Mouse (Mus musculus): ENCODE results near the gene Atf7ip. TPM values are rescaled to one million over a fixed set of nuclear protein-coding genes. Genes with fewer than 3 reads are reported as not detected.

Gene Atf7ip
- polyA plus RNA-seq, 1 experiment from 2014 or later: 66.6 TPM

DNA sequence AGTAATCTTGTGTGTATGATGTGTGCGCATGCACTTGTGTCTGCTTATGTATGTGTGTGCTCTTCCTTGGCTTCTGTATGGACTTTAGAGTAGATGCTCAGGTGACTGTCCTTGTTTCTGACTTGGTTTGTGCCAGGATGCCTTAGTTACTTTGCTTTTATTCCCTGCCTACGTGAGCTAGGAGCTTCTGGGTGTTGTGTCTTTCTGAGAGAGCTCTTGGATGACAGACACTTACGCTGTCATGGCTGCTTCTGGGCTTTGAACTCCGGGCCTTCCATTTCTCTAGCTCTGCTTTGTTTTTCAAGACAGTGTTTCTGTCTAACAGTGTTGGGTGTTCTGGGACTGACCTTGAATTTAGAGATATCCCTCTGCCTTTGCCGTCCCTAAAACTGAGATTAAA, 16.7 kb downstream of the Atf7ip start:
- peaks cover 2% of the 10 kb centered on the region; the same call in 1 of the 2 replicates for H3K9me3 ChIP-seq (ENCODE audit: control insufficient read depth, low read length)
- peaks cover 4% of the 10 kb centered on the region for H3K36me3 ChIP-seq (ENCODE audit: control insufficient read depth, insufficient read depth, low read length)
- ATAC-seq (replicated peaks; ENCODE audit: low FRiP score): no peak

DNA sequence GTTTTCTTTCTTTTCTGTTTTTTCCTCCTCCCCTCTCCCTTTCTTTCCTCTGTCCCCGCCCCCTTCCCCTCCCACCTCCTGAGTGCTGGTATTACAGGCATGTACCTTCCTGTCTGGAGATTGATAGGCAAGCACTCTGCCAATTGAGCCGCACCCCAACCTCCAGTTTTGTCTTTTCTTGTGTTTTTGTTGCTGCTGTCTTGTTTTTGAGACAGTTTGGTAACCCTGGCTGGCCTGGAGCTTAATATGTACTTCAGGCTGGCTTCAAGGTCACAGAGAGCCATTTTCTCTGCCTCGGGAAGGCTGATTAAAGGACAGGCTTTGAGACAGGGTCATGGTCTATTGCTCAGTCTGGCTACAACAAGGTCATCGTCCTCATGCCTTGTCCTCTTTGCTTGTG, 18.8 kb downstream of the Atf7ip start:
- Histone ChIP-seq H3K27ac (ENCODE audit: low read depth, low read length) (no peak overlapping the region), H3K4me3 (ENCODE audit: low read depth, low read length) (no peak overlapping the region), H3K4me1 (replicated peaks; ENCODE audit: control insufficient read depth, insufficient read depth, low read length) (no peaks in the 10 kb centered on the region), H3K36me3 (ENCODE audit: control insufficient read depth, insufficient read depth, low read length) (peaks cover 4% of the 10 kb centered on the region), H3K27me3 (ENCODE audit: control insufficient read depth, insufficient read depth, low read length) (no peaks in the 10 kb centered on the region), H3K9me3 (ENCODE audit: control insufficient read depth, low read length) (peaks cover 2% of the 10 kb centered on the region; the same call in 1 of the 2 replicates), H3K9ac (ENCODE audit: low read length) (no peak overlapping the region), H3K4me2 (ENCODE audit: low read depth, low read length, severe bottlenecking) (no peak overlapping the region)
- 89% methylated on average over 4 of the region's 4 CpGs for WGBS
- ATAC-seq (replicated peaks; ENCODE audit: low FRiP score): no peak
- no peak for DNase-seq (ENCODE audit: low spot score)

More for the DNA sequence above, 16.7 kb downstream of the Atf7ip start:
- WGBS: 97% methylated on average over 5 of the region's 5 CpGs
- H3K27me3 ChIP-seq (ENCODE audit: control insufficient read depth, insufficient read depth, low read length): no peaks in the 10 kb centered on the region
- H3K4me1 ChIP-seq (replicated peaks; ENCODE audit: control insufficient read depth, insufficient read depth, low read length): no peaks in the 10 kb centered on the region
- H3K4me3 ChIP-seq (ENCODE audit: low read depth, low read length): no peak overlapping the region
- no peak overlapping the region for H3K9ac ChIP-seq (ENCODE audit: low read length)
- no peak for DNase-seq (ENCODE audit: low spot score)
- H3K4me2 ChIP-seq (ENCODE audit: low read depth, low read length, severe bottlenecking): no peak overlapping the region
- no peak overlapping the region for H3K27ac ChIP-seq (ENCODE audit: low read depth, low read length)

GRCm38 (mm10) chr6:136525567-136525966, 19.6 kb downstream of the Atf7ip start:
- H3K4me1 ChIP-seq (replicated peaks; ENCODE audit: control insufficient read depth, insufficient read depth, low read length): no peaks in the 10 kb centered on the region
- H3K9me3 ChIP-seq (ENCODE audit: control insufficient read depth, low read length): peaks cover 2% of the 10 kb centered on the region; the same call in 1 of the 2 replicates
- no peak overlapping the region for H3K9ac ChIP-seq (ENCODE audit: low read length)
- no peak overlapping the region for H3K27ac ChIP-seq (ENCODE audit: low read depth, low read length)
- WGBS: 97% methylated on average over 4 of the region's 4 CpGs
- peaks cover 4% of the 10 kb centered on the region for H3K36me3 ChIP-seq (ENCODE audit: control insufficient read depth, insufficient read depth, low read length)
- H3K4me2 ChIP-seq (ENCODE audit: low read depth, low read length, severe bottlenecking): no peak overlapping the region
- no peaks in the 10 kb centered on the region for H3K27me3 ChIP-seq (ENCODE audit: control insufficient read depth, insufficient read depth, low read length)
- H3K4me3 ChIP-seq (ENCODE audit: low read depth, low read length): no peak overlapping the region
- ATAC-seq (replicated peaks; ENCODE audit: low FRiP score) (no peak), DNase-seq (ENCODE audit: low spot score) (no peak)

DNA sequence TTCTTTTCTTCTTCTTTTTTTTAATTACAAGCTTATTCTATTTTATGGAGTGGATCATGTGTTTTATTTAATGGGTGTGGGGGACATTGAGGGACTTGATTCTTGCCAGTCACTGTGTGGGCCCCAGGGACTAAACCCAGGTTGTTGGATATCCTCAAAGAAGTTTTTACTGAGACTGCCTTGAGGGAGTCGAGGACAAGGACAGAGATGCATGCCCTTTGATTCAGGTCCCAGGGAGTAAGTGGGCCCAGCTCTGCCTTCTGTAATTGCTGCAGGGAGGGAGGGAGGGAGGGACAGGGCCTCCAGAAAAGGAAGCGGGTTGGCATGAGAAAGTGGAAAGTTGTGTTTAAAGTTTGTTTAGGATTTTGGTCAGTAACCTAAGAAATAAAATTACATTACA, 23.2 kb downstream of the Atf7ip start:
- Histone ChIP-seq H3K27ac (ENCODE audit: low read depth, low read length) (no peak overlapping the region), H3K9me3 (ENCODE audit: control insufficient read depth, low read length) (peaks cover 2% of the 10 kb centered on the region; the same call in 1 of the 2 replicates), H3K9ac (ENCODE audit: low read length) (no peak overlapping the region), H3K36me3 (ENCODE audit: control insufficient read depth, insufficient read depth, low read length) (no peaks in the 10 kb centered on the region; the same call in 1 of the 2 replicates), H3K4me1 (replicated peaks; ENCODE audit: control insufficient read depth, insufficient read depth, low read length) (peaks cover 6% of the 10 kb centered on the region; the same call in 1 of the 2 replicates), H3K4me2 (ENCODE audit: low read depth, low read length, severe bottlenecking) (no peak overlapping the region), H3K27me3 (ENCODE audit: control insufficient read depth, insufficient read depth, low read length) (no peaks in the 10 kb centered on the region), H3K4me3 (ENCODE audit: low read depth, low read length) (no peak overlapping the region)
- WGBS: 57% methylated on average over 2 of the region's 2 CpGs
- ATAC-seq (replicated peaks; ENCODE audit: low FRiP score) (no peak), DNase-seq (ENCODE audit: low spot score) (no peak)

DNA sequence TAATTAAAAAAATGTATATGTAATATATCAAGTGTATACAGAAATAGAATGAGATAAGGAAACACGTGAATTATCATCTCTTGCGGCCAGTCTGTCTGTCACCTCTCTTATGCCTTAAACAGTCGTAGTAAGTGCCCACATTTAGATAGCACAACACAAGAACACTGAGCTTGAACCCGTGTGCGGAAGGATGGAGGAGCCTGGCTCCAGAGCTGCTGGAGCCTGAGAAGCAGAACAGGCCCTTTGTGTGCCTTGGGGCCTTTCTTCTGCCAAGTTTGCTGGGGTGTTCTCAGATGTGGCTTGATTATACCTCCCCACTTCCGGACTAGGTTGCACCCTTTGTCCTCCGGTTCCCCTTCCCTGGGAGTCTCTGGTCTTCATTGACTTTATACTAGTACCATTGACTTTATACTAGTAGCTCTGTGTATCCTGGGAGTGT, 25.8 kb downstream of the Atf7ip start:
- Histone ChIP-seq H3K9me3 (ENCODE audit: control insufficient read depth, low read length) (no peaks in the 10 kb centered on the region; the same call in 1 of the 2 replicates), H3K27ac (ENCODE audit: low read depth, low read length) (peak overlapping the region; percentile 71), H3K4me2 (ENCODE audit: low read depth, low read length, severe bottlenecking) (no peak overlapping the region), H3K4me3 (ENCODE audit: low read depth, low read length) (no peak overlapping the region), H3K36me3 (ENCODE audit: control insufficient read depth, insufficient read depth, low read length) (no peaks in the 10 kb centered on the region), H3K27me3 (ENCODE audit: control insufficient read depth, insufficient read depth, low read length) (no peaks in the 10 kb centered on the region), H3K4me1 (replicated peaks; ENCODE audit: control insufficient read depth, insufficient read depth, low read length) (peaks cover 6% of the 10 kb centered on the region; the same call in 1 of the 2 replicates), H3K9ac (ENCODE audit: low read length) (no peak overlapping the region)
- peak; percentile 17; the same call in 1 of the 2 replicates for ATAC-seq (replicated peaks; ENCODE audit: low FRiP score)
- 52% methylated on average over 7 of the region's 7 CpGs for WGBS
- no peak for DNase-seq (ENCODE audit: low spot score)

DNA sequence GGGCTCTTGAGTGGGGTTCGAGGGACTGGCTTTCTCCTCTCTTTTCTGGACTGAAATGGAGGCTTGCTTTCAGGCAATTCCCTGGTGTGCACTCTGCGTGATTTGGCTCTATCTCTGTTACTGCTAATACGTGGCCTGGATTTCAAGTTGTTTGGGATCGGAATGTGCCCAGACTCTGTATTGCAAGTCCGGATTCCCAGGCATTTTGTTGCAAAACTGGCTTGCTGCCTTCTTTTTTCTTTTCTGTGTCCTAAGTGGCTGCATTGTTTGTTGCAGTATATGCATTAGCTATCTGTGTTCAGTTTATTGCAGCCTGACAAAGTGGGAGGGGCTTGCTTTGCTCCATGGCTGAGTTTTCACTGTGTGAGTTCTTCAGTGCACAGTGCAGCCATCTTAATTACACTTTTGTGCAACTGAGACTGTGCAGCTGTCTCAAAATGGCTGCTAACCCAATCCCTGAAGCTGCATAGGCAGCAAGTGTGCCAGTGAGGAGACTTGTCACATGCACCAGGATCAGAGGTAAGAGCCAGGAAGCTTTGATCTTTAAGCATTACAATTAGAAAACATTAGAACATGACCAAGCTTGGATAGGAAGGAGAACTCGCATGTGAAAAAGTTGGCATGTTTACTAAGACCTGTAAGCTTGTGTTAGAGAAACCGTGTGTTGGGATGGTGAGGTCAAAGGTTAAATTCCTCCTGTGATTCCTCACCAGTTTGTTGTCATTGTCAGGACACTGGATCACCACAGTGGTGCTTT, 26.7 kb downstream of the Atf7ip start:
- ATAC-seq (replicated peaks; ENCODE audit: low FRiP score) (peak; percentile 87), DNase-seq (ENCODE audit: low spot score) (peak; percentile 80)
- WGBS: 16% methylated on average over 7 of the region's 7 CpGs
- Histone ChIP-seq H3K4me1 (replicated peaks; ENCODE audit: control insufficient read depth, insufficient read depth, low read length) (peaks cover 6% of the 10 kb centered on the region; the same call in 1 of the 2 replicates), H3K9ac (ENCODE audit: low read length) (peak overlapping the region; percentile 5; the same call in 1 of the 2 replicates), H3K9me3 (ENCODE audit: control insufficient read depth, low read length) (no peaks in the 10 kb centered on the region; the same call in 1 of the 2 replicates), H3K27me3 (ENCODE audit: control insufficient read depth, insufficient read depth, low read length) (no peaks in the 10 kb centered on the region), H3K4me2 (ENCODE audit: low read depth, low read length, severe bottlenecking) (peak overlapping the region; percentile 34; the same call in 1 of the 2 replicates), H3K27ac (ENCODE audit: low read depth, low read length) (peak overlapping the region; percentile 85), H3K36me3 (ENCODE audit: control insufficient read depth, insufficient read depth, low read length) (no peaks in the 10 kb centered on the region; the same call in 1 of the 2 replicates), H3K4me3 (ENCODE audit: low read depth, low read length) (no peak overlapping the region; the same call in 1 of the 2 replicates)

GRCm38 (mm10) chr6:136533804-136534203, 27.8 kb downstream of the Atf7ip start:
- H3K9me3 ChIP-seq (ENCODE audit: control insufficient read depth, low read length): no peaks in the 10 kb centered on the region
- no peaks in the 10 kb centered on the region; the same call in 1 of the 2 replicates for H3K36me3 ChIP-seq (ENCODE audit: control insufficient read depth, insufficient read depth, low read length)
- H3K4me1 ChIP-seq (replicated peaks; ENCODE audit: control insufficient read depth, insufficient read depth, low read length): peaks cover 6% of the 10 kb centered on the region; the same call in 1 of the 2 replicates
- H3K27ac ChIP-seq (ENCODE audit: low read depth, low read length): no peak overlapping the region
- H3K4me2 ChIP-seq (ENCODE audit: low read depth, low read length, severe bottlenecking): no peak overlapping the region
- ATAC-seq (replicated peaks; ENCODE audit: low FRiP score): no peak
- H3K27me3 ChIP-seq (ENCODE audit: control insufficient read depth, insufficient read depth, low read length): no peaks in the 10 kb centered on the region
- no peak overlapping the region for H3K4me3 ChIP-seq (ENCODE audit: low read depth, low read length)
- 71% methylated on average over 4 of the region's 4 CpGs for WGBS
- no peak for DNase-seq (ENCODE audit: low spot score)
- H3K9ac ChIP-seq (ENCODE audit: low read length): no peak overlapping the region

GRCm38 (mm10) chr6:136534444-136534843, 28.5 kb downstream of the Atf7ip start:
- Histone ChIP-seq H3K9ac (ENCODE audit: low read length) (no peak overlapping the region), H3K9me3 (ENCODE audit: control insufficient read depth, low read length) (no peaks in the 10 kb centered on the region), H3K36me3 (ENCODE audit: control insufficient read depth, insufficient read depth, low read length) (no peaks in the 10 kb centered on the region; the same call in 1 of the 2 replicates), H3K27ac (ENCODE audit: low read depth, low read length) (no peak overlapping the region), H3K4me3 (ENCODE audit: low read depth, low read length) (no peak overlapping the region), H3K27me3 (ENCODE audit: control insufficient read depth, insufficient read depth, low read length) (no peaks in the 10 kb centered on the region), H3K4me1 (replicated peaks; ENCODE audit: control insufficient read depth, insufficient read depth, low read length) (peaks cover 6% of the 10 kb centered on the region; the same call in 1 of the 2 replicates), H3K4me2 (ENCODE audit: low read depth, low read length, severe bottlenecking) (no peak overlapping the region)
- 62% methylated on average over 3 of the region's 3 CpGs for WGBS
- no peak for ATAC-seq (replicated peaks; ENCODE audit: low FRiP score)
- no peak for DNase-seq (ENCODE audit: low spot score)
